Mouse (Mus musculus): ENCODE measurements at regions not wholly inside any gene's neighbourhood (a gene's known extent, or its start where the extent isn't known, plus 50 kb on each side); places are given as distances from the start of the nearest gene placed in this dataset.

GRCm38 (mm10) chr6:14298167-14298566, 426.8 kb upstream of the 2610001J05Rik start:
- DNase-seq = peak; percentile 75

- peak; percentile 68 for DNase-seq
These were observed 426.1 kb upstream of the 2610001J05Rik start for GRCm38 (mm10) chr6:14297428-14297827.

- DNase-seq = no peak
These were observed 419.5 kb upstream of the 2610001J05Rik start for GRCm38 (mm10) chr6:14290843-14291242.

GRCm38 (mm10) chr6:14281476-14281875, 410.2 kb upstream of the 2610001J05Rik start:
- DNase-seq = no peak

DNA sequence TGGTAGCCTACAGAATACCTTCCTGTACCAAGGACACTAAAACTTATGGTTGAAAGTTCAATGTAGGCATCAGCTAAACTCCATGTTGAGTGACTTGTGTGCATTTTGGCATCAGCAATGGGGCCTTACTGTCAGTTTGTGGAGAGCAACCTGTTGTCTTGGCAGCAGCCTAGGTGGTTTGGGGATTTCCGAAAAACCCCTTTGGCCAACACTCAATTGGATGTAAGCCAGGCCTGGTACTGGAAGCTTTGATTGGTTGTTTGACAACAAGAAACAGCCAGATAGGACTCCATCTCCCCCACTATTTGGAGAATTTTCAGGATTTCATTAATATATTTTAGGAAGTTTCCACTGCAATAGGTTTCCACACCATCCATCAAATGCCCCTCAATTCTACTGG, 390.6 kb upstream of the 2610001J05Rik start:
- no peak for DNase-seq

DNA sequence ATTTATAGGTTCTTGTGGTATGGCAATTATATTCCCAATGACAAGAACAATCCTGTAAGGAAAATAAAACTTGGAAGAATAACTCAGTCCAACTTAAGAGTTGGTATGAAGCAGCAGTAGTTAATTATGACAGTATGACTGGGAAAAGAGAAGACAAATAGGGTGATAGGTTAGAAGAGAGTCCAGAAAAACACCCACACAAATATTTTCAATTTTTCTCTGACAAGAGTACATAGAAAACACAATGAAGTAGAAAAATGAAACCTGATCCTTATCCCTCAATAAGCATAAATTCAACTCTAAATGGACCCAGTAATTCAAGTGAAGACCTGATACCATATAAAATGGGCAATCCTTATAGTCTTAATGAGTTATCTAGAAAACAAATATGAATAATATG, 369.0 kb upstream of the 2610001J05Rik start:
- no peak for DNase-seq

- no peak for DNase-seq
These were observed 367.8 kb upstream of the 2610001J05Rik start for GRCm38 (mm10) chr6:14239151-14239550.

DNA sequence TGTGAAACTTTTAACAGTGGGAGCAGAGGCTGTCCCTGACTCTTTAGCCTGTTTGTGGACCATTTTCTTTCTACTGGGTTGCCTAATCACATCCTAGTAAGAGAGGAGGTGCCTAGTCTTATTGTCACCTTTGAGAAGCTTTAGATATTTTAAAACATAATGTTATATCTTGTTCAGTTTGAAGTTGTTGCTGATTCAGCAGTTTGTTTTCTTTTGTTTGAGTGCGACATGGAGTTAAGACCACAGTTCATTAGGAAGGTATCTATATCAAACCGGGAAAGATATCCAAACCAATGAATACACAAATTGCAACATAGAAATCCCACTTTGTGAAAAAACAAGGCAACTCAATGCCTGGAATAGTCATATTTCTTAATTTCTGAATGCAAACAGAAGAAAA, 359.5 kb upstream of the 2610001J05Rik start:
- DNase-seq = no peak

DNA sequence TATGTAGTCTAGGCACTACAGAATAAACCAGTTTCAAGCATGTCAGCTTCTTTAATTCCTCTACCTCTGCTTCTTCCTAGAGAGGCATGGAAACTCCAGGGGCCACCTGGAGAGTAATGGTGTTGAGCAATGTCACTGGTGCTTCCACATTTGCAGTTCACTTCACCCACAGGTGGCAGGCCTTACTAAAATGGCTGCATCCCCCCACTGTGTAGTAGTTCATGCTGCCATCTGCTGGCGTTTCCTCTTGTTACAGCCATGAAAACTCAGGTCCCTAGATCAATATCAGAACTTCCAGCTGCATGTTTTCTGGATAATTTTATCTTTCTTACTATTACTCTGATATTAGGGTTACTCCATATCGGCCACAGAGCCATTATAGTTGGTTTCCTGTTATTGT, 336.2 kb upstream of the 2610001J05Rik start:
- peak; percentile 76 for DNase-seq

DNA sequence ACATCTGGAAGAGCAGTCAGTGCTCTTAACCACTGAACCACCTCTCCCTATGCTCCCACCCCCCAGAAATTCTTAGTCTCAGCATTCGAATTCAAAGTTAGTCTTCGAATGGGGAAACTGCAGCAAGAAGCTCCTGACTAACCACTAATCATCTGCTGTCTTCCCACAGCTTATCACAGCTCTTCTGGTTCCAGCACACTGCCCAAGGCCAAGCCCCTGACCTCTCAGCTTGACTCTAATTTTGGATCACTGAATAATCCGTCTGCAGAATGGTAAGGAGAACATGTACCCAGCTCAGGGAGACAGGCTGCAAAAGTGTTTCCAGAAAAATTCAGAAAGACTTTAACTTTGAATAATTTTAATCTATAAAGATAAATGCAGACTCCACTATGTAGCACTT, 325.8 kb upstream of the 2610001J05Rik start:
- peak; percentile 80 for DNase-seq

DNA sequence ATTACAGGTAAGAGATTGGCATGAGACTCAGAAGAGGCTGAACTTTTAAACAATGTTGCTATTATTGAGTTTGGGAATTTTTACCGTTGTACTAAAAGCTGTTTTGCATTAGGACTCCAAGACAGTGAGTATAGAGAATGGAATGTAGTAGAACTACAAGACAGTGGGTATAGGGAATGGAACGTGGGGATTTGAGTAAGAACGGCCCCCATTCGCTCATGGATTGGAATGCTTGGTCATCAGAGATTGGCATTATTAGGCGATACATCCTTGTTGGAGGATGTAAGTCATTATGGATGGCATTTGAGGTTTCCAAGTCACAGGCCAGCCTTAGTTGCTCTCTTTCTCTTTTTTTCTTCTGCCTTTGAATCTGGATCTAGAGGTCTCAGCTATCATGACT, 324.0 kb upstream of the 2610001J05Rik start:
- no peak for DNase-seq

DNA sequence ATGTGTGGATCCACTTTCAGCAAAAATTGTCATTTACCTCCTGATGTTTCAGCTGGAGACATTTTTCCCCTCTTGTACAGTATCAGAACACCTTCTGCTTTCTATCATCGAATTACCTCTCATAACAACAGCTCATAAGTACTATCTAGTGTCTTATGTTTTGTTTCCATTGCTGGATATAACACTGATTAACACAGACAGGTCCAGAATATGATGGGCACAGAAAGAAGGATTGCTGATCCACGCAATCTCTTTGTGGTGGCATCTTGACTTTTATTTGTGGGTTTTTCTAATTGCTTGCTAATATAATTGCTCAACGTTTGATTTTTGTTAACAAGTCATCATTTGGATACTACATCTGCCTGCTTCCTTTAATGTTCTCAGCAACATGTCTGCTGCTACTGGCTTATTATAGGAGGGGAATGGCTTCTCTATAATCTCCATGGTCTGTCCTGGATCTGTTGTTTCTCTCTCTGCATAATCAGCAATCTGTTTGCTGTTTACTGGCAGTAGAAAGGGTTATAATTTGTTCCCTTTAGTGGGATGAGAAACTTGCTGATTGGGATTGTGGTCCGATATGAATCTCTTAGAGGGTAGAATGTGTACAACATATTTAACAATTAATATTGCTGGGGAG, 320.2 kb upstream of the 2610001J05Rik start:
- DNase-seq = no peak

DNA sequence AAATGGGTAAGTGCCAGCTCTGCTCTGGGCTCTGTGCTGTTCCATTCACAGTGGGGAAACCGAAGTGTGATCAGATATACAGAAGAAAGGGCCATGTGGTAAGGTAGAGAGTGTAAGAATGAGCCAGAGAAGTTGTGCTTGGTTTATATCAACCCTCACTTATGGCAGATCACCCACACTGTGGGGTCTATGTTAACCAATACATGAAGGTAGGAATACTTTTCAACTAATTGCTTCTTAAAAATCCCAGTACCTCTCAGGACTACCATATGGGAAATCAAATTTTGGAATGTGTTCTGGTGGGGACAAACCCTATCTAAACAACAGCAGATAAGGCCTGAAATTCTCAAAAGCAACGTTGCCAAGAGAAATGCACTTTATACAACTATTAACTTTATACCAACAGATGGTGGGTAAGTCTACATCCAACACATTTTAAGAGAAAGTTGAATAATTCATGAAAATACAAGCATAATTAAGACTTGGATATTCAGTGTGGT, 314.7 kb upstream of the 2610001J05Rik start:
- DNase-seq = no peak

DNA sequence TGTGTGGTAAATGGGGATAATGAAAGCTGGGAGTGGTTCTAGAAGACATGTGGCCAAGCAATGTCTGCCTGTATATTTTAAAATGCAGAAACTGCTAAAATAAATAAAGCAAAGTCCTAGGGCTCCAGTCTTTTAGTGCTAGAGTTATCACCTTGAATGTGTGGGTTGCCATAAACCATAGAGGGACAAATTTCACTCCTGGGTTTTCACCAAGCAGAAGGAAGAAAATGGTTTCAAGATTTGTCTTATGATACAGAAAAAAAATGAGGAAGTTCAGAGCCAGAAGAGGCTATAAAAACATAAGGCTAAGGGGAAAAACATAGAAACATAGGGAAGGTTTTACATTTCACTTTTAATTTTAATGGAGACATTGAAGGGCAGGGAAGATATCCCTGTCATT, 276.1 kb upstream of the 2610001J05Rik start:
- no peak for DNase-seq

GRCm38 (mm10) chr6:14146394-14146793, 275.1 kb upstream of the 2610001J05Rik start:
- no peak for DNase-seq

DNA sequence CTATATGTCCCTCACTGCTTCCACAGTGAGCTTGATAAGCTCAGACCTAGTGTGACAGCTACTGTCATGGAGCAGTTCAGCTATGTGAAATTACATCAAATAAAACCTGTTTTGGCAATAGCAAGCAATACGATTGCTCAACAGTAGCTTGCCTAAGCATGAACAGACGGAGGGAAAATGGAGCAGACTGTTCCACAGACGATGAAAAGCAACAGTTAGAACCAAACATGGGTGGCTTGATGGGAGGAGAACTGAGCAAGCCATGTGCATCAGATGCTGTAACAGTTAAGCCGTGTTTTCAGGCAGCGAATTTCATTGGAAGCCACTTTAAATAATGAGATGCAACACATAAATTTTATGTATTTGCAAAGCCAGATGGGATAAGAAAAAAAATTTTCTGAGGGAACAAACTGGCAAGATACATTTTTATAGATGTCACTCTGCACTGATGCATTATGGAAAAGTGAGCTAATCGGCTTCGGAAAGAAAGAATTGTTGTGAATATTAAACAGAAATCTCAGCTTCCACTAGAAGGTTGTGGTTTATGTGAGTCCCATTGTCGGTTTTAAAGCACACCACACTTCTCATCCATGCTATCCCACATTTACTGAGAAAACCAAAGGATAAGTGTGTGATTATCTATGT, 270.9 kb upstream of the 2610001J05Rik start:
- peak; percentile 78 for DNase-seq

GRCm38 (mm10) chr6:14130392-14131144, 259.2 kb upstream of the 2610001J05Rik start:
- no peak for DNase-seq

GRCm38 (mm10) chr6:14129394-14129793, 258.1 kb upstream of the 2610001J05Rik start:
- no peak for DNase-seq

- no peak for DNase-seq
These were observed 251.0 kb upstream of the 2610001J05Rik start for GRCm38 (mm10) chr6:14122311-14122710.

DNA sequence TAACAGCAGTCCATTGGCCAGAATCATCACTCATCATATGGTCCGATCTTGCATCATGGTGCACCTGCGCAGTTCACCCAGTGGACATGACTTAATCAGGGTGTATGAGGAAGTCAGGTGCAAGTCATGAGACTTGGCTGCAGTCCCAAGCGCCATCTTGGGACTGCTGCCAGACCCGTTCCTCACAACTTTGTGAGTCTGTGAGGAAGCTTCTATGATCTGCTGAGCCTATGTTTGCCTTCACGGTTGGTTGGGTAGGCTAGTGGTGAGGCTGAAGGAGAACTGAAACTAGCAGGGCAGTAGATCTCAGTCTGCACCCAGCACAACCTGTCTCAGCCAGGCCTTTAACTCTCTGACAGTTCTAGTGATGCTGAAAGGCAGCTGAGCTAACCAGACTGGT, 250.2 kb upstream of the 2610001J05Rik start:
- DNase-seq = no peak

DNA sequence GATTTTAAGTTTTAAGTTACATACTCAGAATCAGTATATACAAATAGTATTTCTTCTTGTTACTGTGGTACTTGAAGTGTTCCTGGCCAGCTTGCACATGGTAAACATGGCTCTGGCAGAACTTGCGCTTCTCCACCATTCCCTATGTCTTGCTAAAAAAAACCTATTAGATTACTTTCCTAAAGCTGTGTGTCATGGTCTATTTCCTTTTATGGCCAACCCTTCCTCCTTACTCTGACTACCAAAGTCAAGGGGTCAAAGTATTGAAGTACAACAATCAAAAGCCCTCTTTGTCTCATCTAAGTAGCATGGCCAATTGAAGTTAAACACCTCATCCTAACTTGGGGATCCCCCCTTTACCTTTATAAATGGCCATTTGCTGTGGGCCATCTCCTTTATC, 223.6 kb upstream of the 2610001J05Rik start:
- DNase-seq = no peak

GRCm38 (mm10) chr6:14081884-14082283, 210.6 kb upstream of the 2610001J05Rik start:
- DNase-seq = no peak

DNA sequence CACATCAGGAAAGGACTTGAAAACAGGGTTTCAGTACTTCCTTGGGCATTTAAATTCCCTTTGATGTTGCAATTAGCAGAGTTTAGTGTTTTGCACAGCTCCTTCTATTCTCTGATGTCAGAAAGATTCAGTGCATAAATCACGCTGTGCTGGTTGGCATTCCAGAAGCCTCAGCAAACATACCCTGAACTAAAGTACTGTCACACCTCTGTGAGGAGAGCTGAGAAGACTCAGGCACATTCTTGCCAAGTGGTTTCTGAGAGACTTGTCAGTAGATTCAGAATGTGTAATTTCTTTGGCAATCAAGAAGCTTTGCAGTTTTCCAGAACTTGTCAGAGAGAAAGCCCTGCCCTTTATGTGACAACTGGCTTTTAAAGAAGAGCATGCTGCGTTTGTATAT, 192.4 kb upstream of the 2610001J05Rik start:
- DNase-seq = peak; percentile 56

- DNase-seq = no peak
These were observed 175.2 kb upstream of the 2610001J05Rik start for GRCm38 (mm10) chr6:14046560-14046959.
